Mouse (Mus musculus) left cerebral cortex, postnatal 36 days (tissue): ENCODE measurements around the gene Evl. TPM values are rescaled to one million over a fixed set of nuclear protein-coding genes. Genes with fewer than 3 reads are reported as not detected.

ENCODE experiments used
- DNase-seq, 2 experiments: peaks; one replicate each; pipeline ENCODE4 v3.0.0; 2021 to 2022; ENCODE audit warnings: low spot score in 2 of 2, mixed read lengths in 1 of 2
- intact Hi-C: fragments of 180-260 bp; cut with DNase I; formaldehyde crosslinking; loops from one replicate; pipeline ENCODE4 v1.15.1; 2025
- total RNA-seq, 2 experiments: library from RNA; stranded (reverse); gene quantifications; 2 replicates each; pipeline ENCODE4 v1.2.3; 2021

Evl gene
- total RNA-seq, 2 experiments from 2014 or later = 261 to 264 TPM

DNA sequence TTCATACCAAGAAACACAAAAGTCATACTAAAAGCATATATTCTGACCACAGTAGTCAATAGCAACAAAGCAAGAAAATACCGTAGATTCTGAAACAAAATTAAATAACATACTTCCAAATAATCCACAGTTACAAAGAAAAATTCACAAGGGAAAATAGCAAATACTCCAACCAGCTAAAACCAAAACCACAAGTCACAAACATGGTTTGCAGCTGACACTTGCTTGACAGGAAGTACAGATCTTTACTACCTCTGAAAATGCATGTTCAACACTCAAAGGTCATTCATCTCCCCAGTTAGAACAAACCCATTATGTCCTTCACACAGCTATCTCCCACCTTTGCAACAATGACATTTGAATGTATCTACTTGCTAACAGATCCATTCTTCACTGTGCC, 79.5 kb downstream of the Evl start:
- intact Hi-C loops = no loop called here
- DNase-seq = no peak

DNA sequence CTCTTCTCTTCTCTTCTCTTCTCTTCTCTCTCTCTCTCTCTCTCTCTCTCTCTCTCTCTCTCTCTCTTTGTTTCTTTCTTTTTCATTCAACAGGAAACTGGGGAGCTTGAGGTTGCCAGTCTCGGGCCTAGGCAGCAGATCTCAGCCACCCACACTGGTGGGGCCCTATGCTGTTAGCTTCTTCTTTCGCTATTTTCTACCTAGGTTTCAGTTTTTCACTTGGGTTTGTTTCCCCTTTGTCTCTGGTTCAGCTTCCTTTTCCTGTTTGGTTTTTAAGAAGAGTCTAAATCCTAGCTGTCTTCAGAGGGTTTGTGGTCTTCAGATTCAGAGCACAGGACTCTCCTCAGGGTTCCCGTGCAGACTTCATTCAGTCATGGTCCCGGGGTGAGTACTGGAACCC, 81.0 kb downstream of the Evl start:
- intact Hi-C loops = no loop called here
- DNase-seq = no peak

GRCm38 (mm10) chr12:108637440-108637839, 82.9 kb downstream of the Evl start:
- DNase-seq = no peak
- intact Hi-C loops = no loop called here

- intact Hi-C loops = no loop called here
- DNase-seq = no peak
Measured at GRCm38 (mm10) chr12:108639126-108639525, 84.6 kb downstream of the Evl start.

- no peak for DNase-seq
- intact Hi-C loops = no loop called here
Measured at GRCm38 (mm10) chr12:108642019-108642418, 87.5 kb downstream of the Evl start.

GRCm38 (mm10) chr12:108646234-108646633, 91.7 kb downstream of the Evl start:
- intact Hi-C loops = no loop called here
- no peak for DNase-seq

- DNase-seq = no peak
- intact Hi-C loops = no loop called here
Measured at GRCm38 (mm10) chr12:108647784-108648183, 93.3 kb downstream of the Evl start.

- intact Hi-C loops = no loop called here
- peak; percentile 30 to 38 for DNase-seq
Measured at GRCm38 (mm10) chr12:108651053-108651660, 96.6 kb downstream of the Evl start.

DNA sequence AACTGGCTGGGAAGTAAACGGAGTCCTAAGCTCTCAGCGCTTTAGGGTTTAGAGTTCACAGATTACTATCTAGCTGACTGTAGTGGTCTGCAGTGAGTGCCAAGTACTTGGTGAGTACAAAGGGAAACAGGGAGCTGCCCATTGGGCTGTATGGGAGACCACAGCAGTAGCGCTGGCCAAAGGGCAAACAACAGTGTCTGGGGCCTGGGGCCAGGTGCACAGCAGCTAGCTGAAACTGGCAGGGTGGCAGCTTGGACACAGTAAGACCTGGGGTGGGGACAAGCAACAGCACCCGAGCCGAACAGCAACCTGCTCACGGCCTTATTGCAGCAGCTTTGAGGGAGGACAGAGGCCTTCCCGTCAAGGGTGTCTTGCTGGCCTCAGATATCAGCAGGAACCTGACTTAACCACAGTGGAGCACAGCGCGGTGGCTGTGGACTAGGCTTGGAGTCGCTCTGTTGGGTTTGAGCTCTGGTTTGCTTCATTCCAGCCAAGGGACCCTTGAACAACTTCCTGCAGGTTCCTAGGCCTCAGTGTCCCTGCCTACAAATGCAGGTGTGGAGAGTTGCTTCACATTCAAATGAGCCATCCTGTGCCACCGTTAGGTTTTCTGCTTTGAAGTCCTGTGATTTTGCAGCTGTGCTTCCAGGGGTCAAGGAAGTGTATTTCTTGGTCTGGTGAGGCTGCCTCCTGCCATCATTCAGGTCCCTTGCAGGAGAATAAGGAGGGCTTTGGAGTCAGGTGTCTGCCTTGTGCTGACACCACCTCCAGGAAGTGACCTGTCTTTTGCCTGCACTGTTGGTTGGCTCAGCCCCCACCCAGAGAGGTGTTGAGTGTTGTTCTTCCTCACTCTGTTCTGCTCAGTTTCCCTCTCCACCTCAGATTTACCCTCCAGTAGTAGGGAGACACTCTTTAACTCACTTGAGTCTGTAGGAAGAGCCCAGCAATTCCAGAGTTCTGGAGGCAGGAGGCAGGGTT, 99.1 kb downstream of the Evl start:
- intact Hi-C loops = no loop called here
- no peak for DNase-seq

DNA sequence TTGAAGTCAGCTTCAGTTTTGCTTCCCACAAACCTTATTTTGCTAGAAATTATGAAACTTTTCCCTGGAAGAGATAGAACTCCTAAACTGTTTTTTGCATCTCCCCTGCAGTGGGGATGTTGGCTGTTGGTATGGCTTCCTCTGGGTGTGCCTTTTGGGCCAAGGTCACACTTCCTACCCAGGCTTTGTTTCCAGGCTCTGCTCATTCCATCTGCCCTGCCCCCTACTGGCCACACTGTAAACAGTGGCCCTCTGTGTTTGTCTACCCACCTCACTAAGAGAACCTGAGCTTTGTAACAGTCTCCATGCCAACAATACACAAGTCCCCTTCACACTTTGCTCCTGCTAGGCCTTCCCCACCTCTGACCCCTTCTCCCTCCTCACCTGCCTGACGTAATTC, 102.8 kb downstream of the Evl start:
- intact Hi-C loops = loop anchor here (5.0 kb wide), 1 partner anchor 45 kb away; no protein-coding TSS in a partner anchor
- DNase-seq = no peak

GRCm38 (mm10) chr12:108668606-108669235, 114.2 kb downstream of the Evl start:
- intact Hi-C loops = loop anchor here (5.0 kb wide), 1 partner anchor 101 kb away; no protein-coding TSS in a partner anchor
- no peak for DNase-seq

DNA sequence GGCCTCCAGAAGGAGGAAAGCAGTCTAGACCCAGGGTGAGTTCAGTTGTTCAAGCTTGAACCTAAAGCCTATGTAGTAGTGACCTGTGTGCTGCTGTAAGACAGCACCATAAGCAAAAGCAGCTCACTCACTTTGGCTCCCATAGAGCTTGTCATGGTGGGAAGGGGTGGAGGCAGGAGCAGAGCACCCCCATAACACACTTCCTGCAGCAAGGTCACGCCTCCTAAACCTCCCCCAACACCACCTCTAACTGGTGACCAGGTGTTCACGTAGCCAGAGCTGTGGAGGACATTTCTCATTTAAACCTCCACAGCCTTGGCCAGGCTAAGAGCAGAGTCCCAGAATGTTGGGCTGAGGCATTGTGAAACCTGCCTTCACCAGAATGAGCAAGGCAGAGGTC, 117.0 kb downstream of the Evl start:
- intact Hi-C loops = no loop called here
- DNase-seq = no peak

GRCm38 (mm10) chr12:108672908-108673307, 118.4 kb downstream of the Evl start:
- no peak for DNase-seq
- intact Hi-C loops = no loop called here

DNA sequence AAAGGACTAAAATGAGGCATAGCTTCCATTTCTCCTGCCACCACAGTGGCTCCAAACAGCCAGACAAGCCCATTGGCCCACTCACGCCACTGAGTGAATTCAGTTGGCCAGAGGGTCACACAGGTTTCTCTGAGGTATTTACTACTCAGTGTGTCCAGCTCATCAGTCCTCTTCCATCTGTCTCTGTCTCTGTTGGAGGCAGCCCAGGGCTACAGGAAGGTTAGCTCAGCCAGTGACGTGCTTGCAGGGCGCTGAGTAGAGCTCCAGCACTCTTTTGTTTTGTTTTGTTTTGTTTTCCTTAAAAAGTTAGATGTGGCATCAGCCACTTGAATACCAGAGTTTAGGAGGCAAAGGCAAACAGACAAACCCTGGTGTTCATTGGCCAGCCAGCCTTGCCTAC, 119.0 kb downstream of the Evl start:
- intact Hi-C loops = no loop called here
- DNase-seq = no peak

- intact Hi-C loops = no loop called here
- peak; percentile 67 to 68 for DNase-seq
Measured at GRCm38 (mm10) chr12:108674502-108674901, 120.0 kb downstream of the Evl start.

- DNase-seq = no peak
- intact Hi-C loops = no loop called here
Measured at GRCm38 (mm10) chr12:108674916-108675315, 120.4 kb downstream of the Evl start.

GRCm38 (mm10) chr12:108675614-108676401, 121.3 kb downstream of the Evl start:
- intact Hi-C loops = no loop called here

DNA sequence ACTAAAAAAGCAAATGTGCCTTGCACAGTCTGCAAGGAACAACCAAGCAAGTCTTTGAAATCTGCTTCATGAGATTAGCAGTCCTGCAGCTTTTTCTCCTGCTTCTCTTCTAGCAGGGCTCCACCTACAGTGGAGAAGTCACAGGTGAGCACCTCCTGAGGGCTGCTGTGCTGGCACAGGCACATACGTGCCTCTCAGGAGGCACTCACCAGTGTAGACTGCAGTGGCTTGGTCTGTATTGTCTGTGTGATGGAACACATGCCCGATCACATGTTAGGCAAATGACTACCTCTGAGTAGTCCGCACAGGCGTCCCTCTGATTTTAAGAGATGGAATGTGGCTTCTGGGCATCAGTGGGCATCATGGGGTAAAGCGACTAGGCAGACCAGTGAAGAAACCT, 122.6 kb downstream of the Evl start:
- DNase-seq = no peak
- intact Hi-C loops = no loop called here

More at GRCm38 (mm10) chr12:108675614-108676401, 121.3 kb downstream of the Evl start:
- DNase-seq = no peak

DNA sequence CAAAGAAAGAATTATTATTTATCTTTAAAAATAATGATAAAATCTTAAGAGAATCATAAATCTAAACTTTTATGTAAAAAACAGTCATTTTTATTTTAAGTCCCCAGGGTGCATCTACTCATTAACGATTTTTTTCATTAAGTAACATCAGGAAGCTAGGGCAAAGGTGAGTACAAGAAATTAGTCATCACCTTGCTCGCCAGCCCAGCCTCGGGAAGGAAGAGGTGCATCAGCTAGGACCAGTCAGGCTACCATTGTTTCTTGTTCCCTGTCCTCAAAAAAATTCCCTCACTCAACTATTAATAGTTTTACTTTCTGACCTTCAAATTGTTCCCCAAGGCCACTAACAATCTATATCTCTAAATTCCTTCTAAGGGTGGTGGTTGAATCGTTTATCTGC, 123.8 kb downstream of the Evl start:
- no peak for DNase-seq
- intact Hi-C loops = no loop called here

GRCm38 (mm10) chr12:108680861-108681260, 126.3 kb downstream of the Evl start:
- DNase-seq = no peak
- intact Hi-C loops = no loop called here
